Mouse (Mus musculus) limb, embryonic 10.5 days (tissue): ENCODE measurements around the gene Ncapd2. TPM values are rescaled to one million over a fixed set of nuclear protein-coding genes. Genes with fewer than 3 reads are reported as not detected.

Experiments
- DNase-seq: peaks from one replicate; pipeline ENCODE4 v3.0.0-alpha.2; 2017; ENCODE audit warnings: low spot score
- H3K27ac ChIP-seq: fragments of 300-500 bp; sonication (generic); 2 replicates; pipeline ENCODE4 v1.5.1; 2016; ENCODE audit warnings: mild to moderate bottlenecking
- H3K27me3 ChIP-seq: fragments of 300-500 bp; sonication (generic); 2 replicates; pipeline ENCODE4 v1.6.1; 2016; ENCODE audit warnings: low read depth, mild to moderate bottlenecking; ENCODE audit not compliant: poor library complexity, severe bottlenecking
- H3K36me3 ChIP-seq: fragments of 300-500 bp; sonication (generic); 2 replicates; pipeline ENCODE4 v1.6.1; 2016; ENCODE audit warnings: mild to moderate bottlenecking, moderate library complexity
- H3K4me1 ChIP-seq: fragments of 300-500 bp; sonication (generic); 2 replicates; pipeline ENCODE4 v1.6.1; 2016
- H3K4me3 ChIP-seq: fragments of 300-500 bp; sonication (generic); 2 replicates; pipeline ENCODE4 v1.5.1; 2016; ENCODE audit warnings: mild to moderate bottlenecking, moderate library complexity
- H3K9me3 ChIP-seq: fragments of 300-500 bp; sonication (generic); replicated peaks from 2 replicates; pipeline ENCODE4 v1.6.1; 2016; ENCODE audit warnings: mild to moderate bottlenecking
- WGBS: fragments of 180-500 bp; shearing (Covaris S2); methylation state at CpG from one replicate; pipeline ENCODE4 v1.1.7; 2016; 5-methylcytosine and 5-hydroxymethylcytosine counted together
- microRNA-seq: library from miRNA; unstranded; fragments of <30 nt; microRNA quantifications from one replicate; pipeline ENCODE4, GENCODE M21; 2017
- polyA plus RNA-seq: library from polyadenylated mRNA; unstranded; fragments of >200 nt; fragmentation: Nextera tagmentation; extraction: Ambion mirVana; gene quantifications from 2 replicates; pipeline ENCODE4 v1.2.1, GENCODE M21; 2016

Ncapd2 gene
- polyA plus RNA-seq, 1 experiment from 2014 or later, result 285 TPM

DNA sequence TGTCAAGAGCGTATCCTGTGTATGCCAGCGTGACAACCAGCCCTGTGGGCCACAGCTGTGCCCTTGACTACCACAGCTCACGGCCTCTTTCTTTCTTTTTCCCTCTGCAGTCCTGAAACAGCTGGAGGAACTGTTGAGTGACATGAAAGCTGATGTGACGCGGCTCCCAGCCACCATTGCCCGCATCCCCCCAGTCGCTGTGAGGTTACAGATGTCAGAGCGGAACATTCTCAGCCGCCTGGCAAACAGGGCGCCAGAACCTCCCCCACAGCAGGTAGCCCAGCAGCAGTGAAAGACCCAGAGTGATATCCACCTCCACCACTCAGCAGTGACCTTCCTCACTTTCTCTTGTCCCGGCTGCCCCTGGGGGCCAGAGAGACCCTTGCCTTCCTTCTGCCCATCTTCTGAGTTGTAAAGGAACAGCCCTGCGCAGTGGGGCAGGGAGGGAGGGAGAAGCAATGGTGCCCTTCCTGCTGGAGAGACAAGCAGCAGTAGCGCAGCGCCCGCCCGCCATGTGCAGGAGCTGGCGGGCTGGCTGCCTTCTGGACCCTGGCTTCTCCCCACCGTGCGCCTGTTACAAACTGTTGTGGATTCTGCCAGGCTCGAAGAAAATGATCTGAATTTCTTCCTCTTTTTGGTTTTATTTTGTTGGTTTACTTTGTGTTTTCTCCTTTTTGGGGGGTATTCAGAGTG lies 61.6 kb downstream of the Ncapd2 start:
- no peak overlapping the region for H3K4me3 ChIP-seq
- H3K27ac ChIP-seq, result no peak overlapping the region
- H3K9me3 ChIP-seq, result no peaks in the 10 kb centered on the region
- peaks cover 78% of the 10 kb centered on the region for H3K36me3 ChIP-seq
- WGBS, result 92% methylated on average over 20 of the region's 20 CpGs
- H3K4me1 ChIP-seq, result peaks cover 16% of the 10 kb centered on the region
- DNase-seq, result no peak
- H3K27me3 ChIP-seq, result no peaks in the 10 kb centered on the region

- Histone ChIP-seq H3K4me3 (no peak overlapping the region), H3K36me3 (peaks cover 79% of the 10 kb centered on the region), H3K9me3 (no peaks in the 10 kb centered on the region), H3K4me1 (peaks cover 16% of the 10 kb centered on the region), H3K27me3 (no peaks in the 10 kb centered on the region), H3K27ac (no peak overlapping the region)
- 91% methylated on average over 12 of the region's 12 CpGs for WGBS
- DNase-seq, result no peak
These were observed 62.8 kb downstream of the Ncapd2 start for GRCm38 (mm10) chr6:125128724-125129123.

GRCm38 (mm10) chr6:125119387-125119786 lies 72.1 kb downstream of the Ncapd2 start:
- no peak for DNase-seq
- H3K4me1 ChIP-seq, result no peaks in the 10 kb centered on the region
- no peaks in the 10 kb centered on the region for H3K9me3 ChIP-seq
- peaks cover 100% of the 10 kb centered on the region for H3K36me3 ChIP-seq
- no peaks in the 10 kb centered on the region for H3K27me3 ChIP-seq
- 92% methylated on average over 8 of the region's 8 CpGs for whole genome bisulfite sequencing
- no peak overlapping the region for H3K4me3 ChIP-seq
- no peak overlapping the region for H3K27ac ChIP-seq

Small RNAs within 50 kb of the gene (microRNA-seq; reads per million reads assigned to microRNA genes)
- gene Mir3098 (1.5 reads per million), gene Mir8113 (not detected)

Other genes starting within 250 kb of the Ncapd2 start
- gene Cops7a, start 226.2 kb downstream of the Ncapd2 start, polyA plus RNA-seq, result 141 and 150 TPM in 2 replicates
- 0.40 and 1.4 TPM in 2 replicates for gene Pianp, start 195.0 kb downstream of the Ncapd2 start, polyA plus RNA-seq
- 12.8 and 15.2 TPM in 2 replicates for gene Zfp384, start 182.6 kb downstream of the Ncapd2 start, polyA plus RNA-seq
- gene Ing4, start 151.9 kb downstream of the Ncapd2 start, polyA plus RNA-seq, result 121 and 145 TPM in 2 replicates
- 10.1 and 13.0 TPM in 2 replicates for gene Acrbp, start 142.0 kb downstream of the Ncapd2 start, polyA plus RNA-seq
- 0.14 and 0.18 TPM in 2 replicates for gene Lpar5, start 123.8 kb downstream of the Ncapd2 start, polyA plus RNA-seq
- gene Chd4, start 95.7 kb downstream of the Ncapd2 start, polyA plus RNA-seq, result 104 and 109 TPM in 2 replicates
- gene Nop2, start 59.8 kb downstream of the Ncapd2 start, polyA plus RNA-seq, result 94.6 and 119 TPM in 2 replicates
- gene Iffo1, start 46.5 kb downstream of the Ncapd2 start, polyA plus RNA-seq, result 10.9 and 15.5 TPM in 2 replicates
- gene Gapdh, start 25.2 kb downstream of the Ncapd2 start, polyA plus RNA-seq, result 2,585 and 3,112 TPM in 2 replicates
- gene Mrpl51, start 100 bp upstream of the Ncapd2 start, polyA plus RNA-seq, result 213 and 231 TPM in 2 replicates
- 3.2 and 3.9 TPM in 2 replicates for gene Vamp1, start 23.9 kb upstream of the Ncapd2 start, polyA plus RNA-seq
- gene Tapbpl, start 40.2 kb upstream of the Ncapd2 start, polyA plus RNA-seq, result 1.0 and 1.8 TPM in 2 replicates
- gene Cd27, start 45.3 kb upstream of the Ncapd2 start, polyA plus RNA-seq, result 0.84 and 1.6 TPM in 2 replicates
- 0.10 and 0.21 TPM in 2 replicates for gene Tuba3a, start 94.3 kb upstream of the Ncapd2 start, polyA plus RNA-seq
- gene Ltbr, start 122.2 kb upstream of the Ncapd2 start, polyA plus RNA-seq, result 34.3 and 41.5 TPM in 2 replicates
- gene Scnn1a, start 129.0 kb upstream of the Ncapd2 start, polyA plus RNA-seq, result 1.0 and 1.6 TPM in 2 replicates
- 41.8 and 43.6 TPM in 2 replicates for gene Tnfrsf1a, start 157.7 kb upstream of the Ncapd2 start, polyA plus RNA-seq
- 0.26 and 0.33 TPM in 2 replicates for gene Plekhg6, start 189.1 kb upstream of the Ncapd2 start, polyA plus RNA-seq